Mouse (Mus musculus) MEL (cell line): ENCODE results near the gene Duoxa2. TPM values are rescaled to one million over a fixed set of nuclear protein-coding genes. Genes with fewer than 3 reads are reported as not detected.
A peak's percentile ranks its signal among the peaks of the same experiment; 100 is the strongest.
"Not testable (repeated sequence)": the region's sequence is repeated elsewhere in the genome, so short reads cannot be mapped to it uniquely, and the experiment has no call there.

Experiments used
- DNase-seq: peaks from one replicate; pipeline ENCODE4 v3.0.0; 2011; ENCODE audit warnings: low read depth, low spot score
- H3K27ac ChIP-seq: 2 replicates; pipeline ENCODE4 v1.5.1; 2012; ENCODE audit warnings: low read depth, mild to moderate bottlenecking, control low read depth, low read length, moderate library complexity; ENCODE audit not compliant: control insufficient read depth
- H3K27me3 ChIP-seq, 2 experiments: fragments of 150-350 bp in 1 of 2; sonication (generic) in 1 of 2; 2 replicates each; pipeline ENCODE4 v1.6.1; 2012; ENCODE audit warnings: low read length in 2 of 2, mild to moderate bottlenecking in 2 of 2, improper control_type of control experiment in 1 of 2, moderate library complexity in 1 of 2; ENCODE audit not compliant: insufficient read depth in 2 of 2, control insufficient read depth in 1 of 2
- H3K36me3 ChIP-seq, 2 experiments: 2 replicates each; pipeline ENCODE4 v1.6.1; 2012 to 2014; ENCODE audit warnings: low read length in 2 of 2, improper control_type of control experiment in 1 of 2, inconsistent platforms in 1 of 2, mild to moderate bottlenecking in 1 of 2; ENCODE audit not compliant: insufficient read depth in 2 of 2, control insufficient read depth in 1 of 2
- H3K4me1 ChIP-seq, 2 experiments: fragments of 150-350 bp in 1 of 2; sonication (generic) in 1 of 2; 2 replicates each; pipeline ENCODE4 v1.6.1; 2012; ENCODE audit warnings: low read length in 2 of 2, improper control_type of control experiment in 1 of 2, mild to moderate bottlenecking in 1 of 2; ENCODE audit not compliant: insufficient read depth in 2 of 2, control insufficient read depth in 1 of 2
- H3K4me3 ChIP-seq, 2 experiments: fragments of 150-350 bp in 1 of 2; sonication (generic) in 1 of 2; 2 replicates each; pipeline ENCODE4 v1.5.1; 2012; ENCODE audit warnings: low read depth in 2 of 2, low read length in 2 of 2, mild to moderate bottlenecking in 2 of 2, moderate library complexity in 2 of 2, control low read depth in 1 of 2, improper control_type of control experiment in 1 of 2; ENCODE audit not compliant: control insufficient read depth in 1 of 2, insufficient read depth in 1 of 2
- H3K79me2 ChIP-seq: 2 replicates; pipeline ENCODE4 v1.6.1; 2012; ENCODE audit warnings: mild to moderate bottlenecking, low read length, moderate library complexity; ENCODE audit not compliant: control insufficient read depth, poor library complexity, insufficient read depth
- H3K9ac ChIP-seq: 2 replicates; pipeline ENCODE4 v1.6.1; 2012; ENCODE audit warnings: low read depth, mild to moderate bottlenecking, control low read depth, low read length, moderate library complexity; ENCODE audit not compliant: control insufficient read depth, poor library complexity, severe bottlenecking
- H3K9me3 ChIP-seq: fragments of 150-350 bp; sonication (generic); replicated peaks from 2 replicates; pipeline ENCODE4 v1.6.1; 2012; ENCODE audit warnings: mild to moderate bottlenecking, low read length, improper control_type of control experiment, moderate library complexity; ENCODE audit not compliant: insufficient read depth
- BHLHE40 ChIP-seq: IDR thresholded peaks from 2 replicates; pipeline ENCODE4 v1.6.1; 2012; ENCODE audit warnings: low read depth, mild to moderate bottlenecking, inconsistent platforms, low read length, improper control_type of control experiment, borderline replicate concordance
- JUND ChIP-seq: IDR thresholded peaks from 2 replicates; pipeline ENCODE4 v1.6.1; 2011; ENCODE audit warnings: low read depth, mild to moderate bottlenecking, improper control_type of control experiment, low read length
- MAFK ChIP-seq: IDR thresholded peaks from 2 replicates; pipeline ENCODE4 v1.6.1; 2011; ENCODE audit warnings: low read depth, mild to moderate bottlenecking, low read length, improper control_type of control experiment, borderline replicate concordance
- POLR2AphosphoS2 ChIP-seq: IDR thresholded peaks from 2 replicates; pipeline ENCODE4 v1.6.1; 2011; ENCODE audit warnings: low read length, improper control_type of control experiment
- SMC3 ChIP-seq: IDR thresholded peaks from 2 replicates; pipeline ENCODE4 v1.6.1; 2011; ENCODE audit warnings: low read depth, low read length, improper control_type of control experiment
- TBP ChIP-seq: IDR thresholded peaks from 2 replicates; pipeline ENCODE4 v1.8.0; 2011; ENCODE audit warnings: low read depth, low read length, improper control_type of control experiment
- ZKSCAN1 ChIP-seq: IDR thresholded peaks from 2 replicates; pipeline ENCODE4 v1.6.1; 2012; ENCODE audit warnings: low read depth, mild to moderate bottlenecking, inconsistent platforms, low read length, improper control_type of control experiment, moderate library complexity
- ZNF384 ChIP-seq: IDR thresholded peaks from 2 replicates; pipeline ENCODE4 v1.6.1; 2012; ENCODE audit warnings: low read depth, mild to moderate bottlenecking, inconsistent platforms, low read length, improper control_type of control experiment
- polyA plus RNA-seq, 2 experiments: library from polyadenylated mRNA; stranded (reverse) in 1 of 2; unstranded in 1 of 2; fragments of >175 nt in 1 of 2; fragments of >200 nt in 1 of 2; gene quantifications; 2 replicates each; pipeline versions ENCODE4 v1.2.1 to v1.2.4; 2012; ENCODE audit warnings: low replicate concordance in 2 of 2, low read depth in 1 of 2; ENCODE audit not compliant: insufficient read length in 2 of 2, insufficient read depth in 1 of 2, missing spikeins in 1 of 2
- total RNA-seq: library from RNA; depleted of rRNA; stranded (reverse); fragments of 300-350 nt; gene quantifications from 2 replicates; pipeline ENCODE4 v1.2.3, GENCODE M21; 2012

Gene Duoxa2
- total and polyA plus RNA-seq, 3 experiments = not detected

DNA sequence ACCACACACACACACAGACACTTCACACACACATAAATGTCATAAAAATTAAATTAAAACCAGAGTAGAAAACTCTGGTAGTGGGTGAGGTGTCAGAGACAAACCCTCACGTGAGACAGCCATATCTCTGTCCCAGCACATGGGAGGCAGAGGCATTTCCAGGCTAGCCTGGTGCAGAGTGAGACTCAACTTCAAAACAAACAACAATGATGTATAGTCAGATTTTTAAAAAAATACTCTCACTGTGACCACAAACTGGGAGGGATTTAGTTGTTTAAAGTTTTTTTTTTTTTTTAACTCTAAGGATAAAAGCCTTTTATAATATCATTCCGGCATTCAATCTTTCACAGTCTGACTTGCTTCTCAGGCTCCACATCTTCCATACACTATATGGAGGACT lies 26.7 kb downstream of the Duoxa2 start:
- no peak for DNase-seq
- Histone ChIP-seq H3K36me3 (no peaks in the 10 kb centered on the region), H3K9me3 (no peaks in the 10 kb centered on the region), H3K79me2 (no peaks in the 10 kb centered on the region), H3K4me1 (no peaks in the 10 kb centered on the region), H3K27ac (no peak overlapping the region), H3K9ac (no peak overlapping the region), H3K4me3 (no peak overlapping the region), H3K27me3 (peaks cover 2 to 3% of the 10 kb centered on the region in 2 experiments; a peak in 1 of 4 replicates)
- TF ChIP-seq BHLHE40 (peak; percentile 8; the same call in 1 of the 2 replicates), ZNF384 (no peak)

DNA sequence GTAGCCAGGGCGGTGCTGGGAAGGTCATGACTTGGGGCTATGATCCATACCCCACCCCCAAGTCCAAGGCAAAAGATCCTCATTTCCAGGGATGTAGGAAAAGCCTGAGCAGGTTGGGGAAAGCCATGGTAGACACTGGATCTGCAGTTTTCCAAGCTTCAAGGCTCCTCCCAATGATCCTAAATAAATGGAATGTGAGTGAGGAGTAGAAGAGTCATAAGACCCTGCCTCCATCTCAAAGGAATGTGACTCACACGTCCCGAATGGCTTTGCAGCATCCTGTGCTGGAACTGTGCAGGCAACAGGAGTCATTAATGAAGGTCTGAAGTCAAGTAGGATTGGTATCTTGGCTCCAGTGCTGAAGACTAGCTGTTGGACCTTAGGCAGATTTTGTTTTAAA lies 29.3 kb downstream of the Duoxa2 start:
- Histone ChIP-seq H3K36me3 (no peaks in the 10 kb centered on the region), H3K27ac (no peak overlapping the region), H3K9ac (no peak overlapping the region), H3K9me3 (no peaks in the 10 kb centered on the region), H3K27me3 (peaks cover under 1 to 2% of the 10 kb centered on the region in 2 experiments; a peak in 1 of 4 replicates), H3K4me1 (no peaks in the 10 kb centered on the region), H3K79me2 (no peaks in the 10 kb centered on the region), H3K4me3 (no peak overlapping the region)
- DNase-seq = no peak
- no peak for TF ChIP-seq SMC3

DNA sequence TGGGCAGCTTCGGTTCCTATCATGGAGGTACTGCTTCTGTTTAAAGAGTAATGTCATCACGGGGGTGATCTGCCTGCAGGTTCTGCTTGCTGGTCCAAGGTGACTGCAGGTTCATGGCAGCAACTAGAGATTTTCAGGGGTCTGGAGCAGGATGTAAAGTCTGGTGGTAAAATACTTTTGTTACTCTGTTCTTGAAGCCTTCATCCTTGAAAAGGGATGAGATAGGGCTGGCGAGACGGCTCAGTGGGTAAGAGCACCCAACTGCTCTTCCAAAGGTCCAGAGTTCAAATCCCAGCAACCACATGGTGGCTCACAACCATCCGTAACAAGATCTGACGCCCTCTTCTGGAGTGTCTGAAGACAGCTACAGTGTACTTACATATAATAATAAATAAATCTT lies 31.6 kb downstream of the Duoxa2 start:
- TF ChIP-seq TBP = peak; percentile 83; the same call in 1 of the 2 replicates
- H3K9ac ChIP-seq, H3K4me3 ChIP-seq, H3K27me3 ChIP-seq, H3K36me3 ChIP-seq, H3K79me2 ChIP-seq, H3K4me1 ChIP-seq, H3K27ac ChIP-seq, DNase-seq, H3K9me3 ChIP-seq: not testable (repeated sequence)

DNA sequence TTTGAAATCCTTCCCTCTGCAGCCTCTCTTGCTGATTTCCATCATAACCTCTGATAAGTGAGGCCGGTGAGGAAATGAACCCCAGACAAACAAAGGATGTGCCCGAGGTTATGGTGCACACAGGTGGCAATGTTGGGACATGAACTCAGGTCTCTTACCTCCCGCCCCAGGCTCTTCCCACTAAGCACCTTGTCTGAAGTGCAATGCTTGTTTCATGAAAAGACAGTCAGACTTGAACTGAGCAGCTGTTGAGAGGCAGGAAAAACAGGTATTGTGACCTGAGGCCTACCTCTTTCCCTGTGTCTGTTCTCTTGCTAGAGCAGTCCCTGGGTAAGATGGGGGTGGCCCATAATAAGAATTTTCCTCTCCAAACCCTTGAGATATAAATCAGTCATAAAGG lies 33.5 kb downstream of the Duoxa2 start:
- no peak overlapping the region for H3K4me3 ChIP-seq

More for the DNA sequence above, 33.5 kb downstream of the Duoxa2 start:
- TF ChIP-seq POLR2AphosphoS2 (no peak), MAFK (no peak), ZKSCAN1 (no peak), JUND (no peak)
- Histone ChIP-seq H3K4me1 (peaks cover 0 to 2% of the 10 kb centered on the region in 2 experiments; a peak in 2 of 4 replicates), H3K27me3 (no peaks in the 10 kb centered on the region), H3K36me3 (no peaks in the 10 kb centered on the region), H3K9ac (no peak overlapping the region), H3K9me3 (no peaks in the 10 kb centered on the region), H3K27ac (no peak overlapping the region), H3K79me2 (no peaks in the 10 kb centered on the region)
- no peak for DNase-seq
